ENCODE assay signal across 12 mouse cellular contexts in genomic region chr4:152756535-152756934, GRCm38 (mm10).
DNase-seq lines count a peak whose midpoint lies in the region; ATAC-seq lines count a peak whose summit lies in the region.
"Had no signal": no experiment of that assay in that cellular context is flagged by ENCODE, and none has a peak within 500 bp of the region (broad histone marks: within the 10 kb centered on the region; RNA-seq: fewer than 3 reads in every experiment).

No protein-coding gene starts in this region.

- H3K27me3 ChIP-seq in hindbrain, embryonic 14.5 days (ENCODE audit: control insufficient read depth, insufficient read depth, low read length): no peaks in the 10 kb centered on the region
- no peaks in the 10 kb centered on the region for H3K27me3 ChIP-seq in embryonic facial prominence, embryonic 10.5 days (replicated peaks; ENCODE audit: low read depth, poor library complexity, severe bottlenecking)
- H3K27me3 ChIP-seq: embryonic facial prominence, embryonic 12.5 days; limb, embryonic 12.5 days had no signal

- H3K27ac ChIP-seq in hindbrain, embryonic 14.5 days: peak overlapping the region; percentile 70
- H3K27ac ChIP-seq in embryonic facial prominence, embryonic 10.5 days (replicated peaks): no peak overlapping the region
- H3K27ac ChIP-seq: embryonic facial prominence, embryonic 12.5 days; limb, embryonic 12.5 days; macrophage had no signal

- H3K4me1 ChIP-seq in hindbrain, embryonic 14.5 days (replicated peaks; ENCODE audit: control insufficient read depth, insufficient read depth, low read length): no peaks in the 10 kb centered on the region; the same call in 1 of the 2 replicates
- no peaks in the 10 kb centered on the region for H3K4me1 ChIP-seq in embryonic facial prominence, embryonic 10.5 days
- H3K4me1 ChIP-seq: embryonic facial prominence, embryonic 12.5 days; limb, embryonic 12.5 days had no signal

- H3K4me3 ChIP-seq in hindbrain, embryonic 14.5 days (replicated peaks; ENCODE audit: low read length): no peak overlapping the region
- no peak overlapping the region for H3K4me3 ChIP-seq in embryonic facial prominence, embryonic 10.5 days
- H3K4me3 ChIP-seq: embryonic facial prominence, embryonic 12.5 days; limb, embryonic 12.5 days had no signal

- peaks cover 9% of the 10 kb centered on the region for H3K9me3 ChIP-seq in hindbrain, embryonic 14.5 days (ENCODE audit: control insufficient read depth, low read length)
- H3K9me3 ChIP-seq in embryonic facial prominence, embryonic 10.5 days: peaks cover 5% of the 10 kb centered on the region; the same call in 1 of the 2 replicates

- 0 out of 2 replicates have a peak overlapping the region, but pooled peaks have one; percentile 4 for H3K9ac ChIP-seq in hindbrain, embryonic 14.5 days
- H3K9ac ChIP-seq: embryonic facial prominence, embryonic 12.5 days; limb, embryonic 12.5 days had no signal

- intact Hi-C loops in heart, postnatal 25 days (cut with DNase I): no loop called here

- H3K4me2 ChIP-seq in hindbrain, embryonic 14.5 days (replicated peaks): no peak overlapping the region
- H3K4me2 ChIP-seq: embryonic facial prominence, embryonic 12.5 days; limb, embryonic 12.5 days had no signal

- WGBS in hindbrain, embryonic 14.5 days: 53% methylated on average over 10 of the region's 10 CpGs
- WGBS in embryonic facial prominence, embryonic 10.5 days: 90% methylated on average over 10 of the region's 10 CpGs

- ATAC-seq in hindbrain, embryonic 14.5 days (ENCODE audit: low FRiP score): peak; percentile 51; the same call in 1 of the 2 replicates

- no peaks in the 10 kb centered on the region for H3K36me3 ChIP-seq in hindbrain, embryonic 14.5 days (replicated peaks; ENCODE audit: control insufficient read depth, insufficient read depth)
- no peaks in the 10 kb centered on the region for H3K36me3 ChIP-seq in embryonic facial prominence, embryonic 10.5 days (replicated peaks)
- H3K36me3 ChIP-seq: embryonic facial prominence, embryonic 12.5 days; limb, embryonic 12.5 days had no signal

- peak; percentile 13 for DNase-seq in heart, adult 8-10 months (ENCODE audit: low spot score)
- no peak for DNase-seq in heart, postnatal 25 days (ENCODE audit: low spot score)
- peak; percentile 3 for DNase-seq in NIH3T3 (ENCODE audit: low read depth)
- DNase-seq in cerebellum, adult 11-12 months: peak; percentile 75
- peak; percentile 71 for DNase-seq in hindbrain, embryonic 14.5 days (ENCODE audit: low spot score)
- no peak for DNase-seq in kidney, postnatal 4 days
- no peak for DNase-seq in urinary bladder, postnatal 36 days (ENCODE audit: low spot score in 2 of 2)
- DNase-seq in embryonic facial prominence, embryonic 10.5 days (ENCODE audit: low spot score): no peak
- DNase-seq: kidney, adult 8-10 months had no signal

Comparison
In these comparisons a context has a peak if more than half of its experiments do, and no peak if none do; other contexts are left out.
1. DNase-seq: peak in heart, adult 8-10 months (single experiment), NIH3T3 (single experiment), cerebellum, adult 11-12 months (single experiment) and hindbrain, embryonic 14.5 days (single experiment); none in heart, postnatal 25 days (single experiment), kidney, postnatal 4 days (0 of 2), urinary bladder, postnatal 36 days (0 of 2) and embryonic facial prominence, embryonic 10.5 days (single experiment).